ENCODE assay signal across 8 mouse cellular contexts in genomic region chr17:74295026-74295970, GRCm38 (mm10). TPM values are rescaled to one million over a fixed set of nuclear protein-coding genes. Genes with fewer than 3 reads are reported as not detected.
DNase-seq lines count a peak whose midpoint lies in the region; ATAC-seq and TF ChIP-seq lines count a peak whose summit lies in the region.

TSS of gene Memo1 (minus strand) at chr17:74295521.

- ATAC-seq in hindbrain, embryonic 16.5 days = peak; percentile 91
- peak; percentile 61 for ATAC-seq in megakaryocyte, adult 5-6 weeks (ENCODE audit: poor library complexity, severe bottlenecking)

- intact Hi-C loops in gastrocnemius, adult 2 months (cut with DNase I) = loop anchor here (2.0 to 5.0 kb wide), 2 partner anchors 44 to 273 kb away; partner anchors contain the start of gene Spast

- no peaks in the 10 kb centered on the region for H3K27me3 ChIP-seq in hindbrain, embryonic 16.5 days (replicated peaks; ENCODE audit: control insufficient read depth, insufficient read depth, low read length)

- TF ChIP-seq CTCF in gastrocnemius, adult 2 months (IDR thresholded peaks at IDR 0.05) = no peak

- H3K4me1 ChIP-seq in hindbrain, embryonic 16.5 days (ENCODE audit: control insufficient read depth, insufficient read depth, low read depth, low read length) = peaks cover 17% of the 10 kb centered on the region

- no peaks in the 10 kb centered on the region for H3K9me3 ChIP-seq in hindbrain, embryonic 16.5 days (ENCODE audit: control insufficient read depth, low read length)

- DNase-seq in NIH3T3 (ENCODE audit: low read depth) = peak; percentile 89
- peak; percentile 56 to 75 for DNase-seq in cerebellum, postnatal 4 days (ENCODE audit: low spot score in 2 of 2)
- DNase-seq in gastrocnemius, adult 2 months = peak; percentile 93
- DNase-seq in left cerebral cortex, adult 8-10 months (ENCODE audit: low spot score in 2 of 2) = peak; percentile 59 to 85
- DNase-seq in right cerebral cortex, adult 2 months (ENCODE audit: low spot score in 2 of 2) = peak; percentile 73 to 80
- DNase-seq in urinary bladder, postnatal 10 days (ENCODE audit: low spot score) = peak; percentile 37

- H3K9ac ChIP-seq in hindbrain, embryonic 16.5 days (ENCODE audit: low read depth, low read length) = peak within 1 kb of the TSS; percentile 94

- under 1% methylated on average over 35 of the region's 110 CpGs for WGBS in hindbrain, embryonic 16.5 days

- peak within 1 kb of the TSS; percentile 99 for H3K27ac ChIP-seq in gastrocnemius, adult 2 months
- peak within 1 kb of the TSS; percentile 96 for H3K27ac ChIP-seq in hindbrain, embryonic 16.5 days (ENCODE audit: low read depth, low read length)

- H3K4me2 ChIP-seq in hindbrain, embryonic 16.5 days (ENCODE audit: low read length) = peak within 1 kb of the TSS; percentile 80

- H3K4me3 ChIP-seq in gastrocnemius, adult 2 months = peak within 1 kb of the TSS; percentile 82
- H3K4me3 ChIP-seq in hindbrain, embryonic 16.5 days (ENCODE audit: low read length) = peak within 1 kb of the TSS; percentile 88

- no peaks in the 10 kb centered on the region; the same call in 1 of the 2 replicates for H3K36me3 ChIP-seq in hindbrain, embryonic 16.5 days (ENCODE audit: control insufficient read depth, insufficient read depth, low read length)

RNA-seq across cellular contexts. Expression of gene Memo1, which starts in this region (rescaled TPM):
- 10 to 100 TPM; 43.7 to 55.6 TPM for total RNA-seq in gastrocnemius, adult 2 months (2021)
- polyA plus RNA-seq in hindbrain, embryonic 16.5 days (2015; fragmentation: Nextera tagmentation; extraction: Ambion mirVana) = 52.9 and 56.1 TPM in 2 replicates
- total RNA-seq in left cerebral cortex, adult 8-10 months (2022) = 10 to 100 TPM; 36.5 to 43.7 (median 39.9) TPM
- 64.4 and 71.4 TPM in 2 replicates for total RNA-seq in megakaryocyte, adult 5-6 weeks (2015)
- total RNA-seq in megakaryocyte, adult 5-6 weeks (2017) = 59.6 and 64.4 TPM in 2 replicates

Comparison
In these comparisons a context has a peak if more than half of its experiments do, and no peak if none do; other contexts are left out.
1. Peak in every context shown above with its lines: DNase-seq, ATAC-seq, H3K4me3 ChIP-seq and H3K27ac ChIP-seq.
2. DNase-seq: peak in every context shown above with its lines; median percentile 93 in gastrocnemius, adult 2 months; 89 in NIH3T3; 76 in right cerebral cortex, adult 2 months; 72 in left cerebral cortex, adult 8-10 months; 66 in cerebellum, postnatal 4 days; 37 in urinary bladder, postnatal 10 days.